Mouse (Mus musculus) ES-E14 (cell line): ENCODE data around the gene Kansl2.

ENCODE experiments used
- CHD2 ChIP-seq: IDR thresholded peaks from 2 replicates; pipeline ENCODE4 v1.6.1; 2014; ENCODE audit warnings: mild to moderate bottlenecking, low read depth, low read length, inconsistent platforms
- HCFC1 ChIP-seq: IDR thresholded peaks from 2 replicates; pipeline ENCODE4 v1.6.1; 2012; ENCODE audit warnings: low read length, inconsistent platforms, borderline replicate concordance; ENCODE audit not compliant: insufficient read depth
- MAFK ChIP-seq: IDR thresholded peaks from 2 replicates; pipeline ENCODE4 v1.6.1; 2014; ENCODE audit warnings: mild to moderate bottlenecking, low read depth, low read length, inconsistent platforms; ENCODE audit not compliant: insufficient read depth
- ZC3H11A ChIP-seq: IDR thresholded peaks from 2 replicates; pipeline ENCODE4 v1.6.1; 2012; ENCODE audit warnings: low read depth, mild to moderate bottlenecking, inconsistent platforms, low read length, borderline replicate concordance

DNA sequence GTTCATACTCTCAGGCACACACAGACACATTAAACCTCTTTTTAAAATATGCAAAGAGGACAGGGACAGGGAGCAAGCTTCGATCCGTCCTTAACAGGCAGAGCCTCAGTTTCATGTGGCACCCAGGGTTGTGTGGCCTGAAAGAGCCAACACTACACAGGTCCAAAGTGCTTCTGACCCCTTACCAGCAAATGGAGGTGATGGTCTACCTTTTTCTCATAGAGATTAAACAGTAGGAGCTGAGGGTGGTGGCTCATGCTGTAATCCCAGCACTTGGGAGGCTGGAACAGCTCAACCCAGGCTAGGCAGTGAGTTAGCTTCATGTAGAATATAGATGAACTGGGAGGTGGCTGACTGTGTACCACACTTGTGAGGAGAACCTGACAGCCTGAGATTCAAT lies 45.2 kb upstream of the Kansl2 start:
- TF ChIP-seq HCFC1 (no peak), CHD2 (no peak), MAFK (no peak), ZC3H11A (no peak)
